Mouse (Mus musculus): ENCODE data around the gene Il1r1.

- TF ChIP-seq POLR2A (IDR thresholded peaks at IDR 0.05; ENCODE audit: low read depth, low read length) (no peak), CTCF (conservative IDR thresholded peaks at IDR 0.05; ENCODE audit: insufficient read depth, insufficient read length, low read depth, low read length) (no peak)
Measured at GRCm38 (mm10) chr1:40265301-40265835, 40.5 kb downstream of the Il1r1 start.
